Mouse (Mus musculus): ENCODE measurements around the gene Clec11a.
"Not testable (repeated sequence)": the region's sequence is repeated elsewhere in the genome, so short reads cannot be mapped to it uniquely, and the experiment has no call there.

Clec11a gene

DNA sequence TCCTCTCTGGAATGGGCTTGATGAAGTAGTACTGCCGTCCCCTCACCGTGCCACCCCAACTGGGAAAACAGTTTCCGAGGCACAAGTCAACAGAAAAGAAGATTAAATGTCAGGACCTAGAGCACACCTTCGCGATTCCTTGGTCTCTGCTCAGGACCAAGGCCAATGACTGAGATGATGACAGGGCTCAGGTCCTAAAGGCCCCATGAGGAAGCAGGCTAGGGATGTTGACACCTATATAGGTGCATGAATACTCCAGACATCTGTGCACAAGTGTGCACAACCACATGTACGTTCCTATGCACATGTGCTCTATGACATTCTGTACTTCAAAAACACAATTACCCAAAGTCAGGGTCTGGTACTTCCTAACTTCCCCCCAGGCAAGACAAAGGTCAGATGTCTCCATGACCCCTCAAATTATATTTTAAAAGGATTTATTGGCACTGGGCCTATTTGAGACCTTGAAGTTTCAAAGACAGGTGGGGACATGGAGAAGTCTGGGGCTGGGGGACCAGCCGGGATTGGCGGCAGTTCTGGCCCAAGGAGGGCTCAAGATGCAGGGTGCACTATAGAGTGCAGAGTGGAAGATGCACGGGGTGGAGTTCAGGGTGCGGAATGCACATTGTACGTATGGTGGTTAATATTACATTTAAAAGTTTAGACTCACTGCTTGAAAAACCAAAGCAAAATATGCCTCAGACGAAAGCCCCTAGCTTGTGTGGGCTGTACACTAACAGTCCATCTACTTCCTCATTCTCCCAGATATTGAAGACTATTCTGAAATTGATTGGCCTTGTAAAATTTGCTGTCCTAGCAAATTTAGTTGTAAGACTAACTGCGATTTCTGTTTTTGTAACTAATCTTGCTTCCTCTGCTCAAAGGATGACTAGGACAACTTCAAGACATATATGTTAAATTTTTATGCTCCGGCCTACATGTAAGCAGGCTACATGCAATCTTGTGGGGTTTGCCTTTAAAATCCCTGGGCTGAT, 3.1 kb downstream of the Clec11a start:
- in situ Hi-C loops (cut with MboI; ENCODE audit: low pct_unique_long_range_greater_than_20kb in 1 of 2, low sequenced_read_pairs in 2 of 2, unreplicated experiment in 1 of 2) = no loop called here

DNA sequence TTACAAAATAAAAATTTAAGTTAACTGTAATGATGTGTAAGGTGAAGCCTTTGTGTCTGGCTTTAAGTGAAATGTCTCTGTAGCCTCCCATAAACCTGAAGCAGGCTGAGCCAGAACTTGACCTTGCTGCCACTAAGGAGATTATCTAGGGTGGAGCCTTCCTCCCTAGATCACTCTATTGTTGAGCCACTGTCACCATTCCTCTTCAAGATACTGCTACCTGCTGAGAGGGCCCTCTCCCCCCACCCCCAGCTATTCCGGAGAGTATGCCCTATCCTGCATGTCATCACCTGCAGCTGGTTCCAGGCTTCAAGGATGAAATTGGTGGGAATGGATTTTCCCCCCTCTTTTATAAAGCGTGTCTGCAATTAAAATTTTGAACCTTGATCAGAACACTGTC, 9.2 kb downstream of the Clec11a start:
- in situ Hi-C loops (cut with MboI; ENCODE audit: low pct_unique_long_range_greater_than_20kb in 1 of 2, low sequenced_read_pairs in 2 of 2, unreplicated experiment in 1 of 2) = not testable (repeated sequence)

DNA sequence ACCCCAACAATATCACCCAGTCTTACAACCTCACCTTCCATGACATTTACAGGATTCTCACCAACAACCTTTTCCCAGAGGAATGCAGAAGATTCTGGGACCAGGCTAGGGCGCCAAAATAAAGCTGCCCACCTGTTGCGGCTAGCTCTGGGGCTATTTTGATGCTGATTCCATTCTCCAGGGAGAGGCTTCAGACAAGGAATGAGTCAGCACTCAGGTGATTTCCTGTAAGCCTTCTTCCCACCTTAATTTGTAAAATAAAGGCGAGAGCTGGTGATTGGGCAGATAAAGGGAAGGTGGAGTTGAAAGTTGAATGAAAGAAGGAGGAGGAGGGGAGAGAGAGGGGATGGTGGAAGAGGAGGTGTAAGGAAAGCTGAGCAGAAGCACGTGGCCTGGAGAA, 15.3 kb downstream of the Clec11a start:
- in situ Hi-C loops (cut with MboI; ENCODE audit: low pct_unique_long_range_greater_than_20kb in 1 of 2, low sequenced_read_pairs in 2 of 2, unreplicated experiment in 1 of 2) = no loop called here

DNA sequence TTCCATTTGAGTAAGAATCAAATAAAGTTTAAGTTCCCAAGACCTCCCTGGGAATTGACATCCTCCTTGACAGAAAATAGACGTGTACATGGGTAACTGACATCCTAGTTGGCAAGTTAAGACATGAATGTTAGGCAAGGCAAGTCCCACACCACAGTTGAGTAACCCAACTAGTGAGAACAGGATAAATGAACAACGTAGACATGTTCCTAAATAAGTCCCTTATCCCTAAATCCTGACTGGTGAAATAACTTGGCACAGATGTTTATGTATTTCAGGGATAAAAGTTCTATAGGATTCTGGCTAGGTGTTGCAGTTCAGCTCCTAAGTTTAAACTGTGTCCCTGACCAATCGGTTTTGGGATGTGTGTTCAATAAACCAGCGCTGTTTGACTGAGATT, 15.7 kb downstream of the Clec11a start:
- in situ Hi-C loops (cut with MboI; ENCODE audit: low pct_unique_long_range_greater_than_20kb in 1 of 2, low sequenced_read_pairs in 2 of 2, unreplicated experiment in 1 of 2) = no loop called here

DNA sequence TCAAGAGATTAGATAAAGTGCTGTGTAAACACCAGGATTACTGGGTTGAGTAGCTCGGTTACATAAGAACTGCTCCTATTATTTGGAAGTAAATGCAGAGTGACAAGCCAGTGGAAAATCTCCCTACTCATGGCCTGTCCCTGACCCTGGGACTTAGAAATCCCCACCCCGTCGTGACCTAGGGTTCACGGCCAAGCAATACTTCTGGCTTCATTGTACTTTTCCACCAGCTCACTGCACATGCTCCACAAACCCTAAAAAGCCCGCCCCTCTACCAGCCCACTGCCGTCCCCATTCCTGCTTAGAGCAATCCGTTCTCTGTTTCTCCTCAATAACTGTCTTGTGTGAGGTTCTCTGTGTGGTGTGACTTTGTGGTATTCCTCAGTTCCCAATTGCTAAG, 18.9 kb downstream of the Clec11a start:
- in situ Hi-C loops (cut with MboI; ENCODE audit: low pct_unique_long_range_greater_than_20kb in 1 of 2, low sequenced_read_pairs in 2 of 2, unreplicated experiment in 1 of 2) = no loop called here

DNA sequence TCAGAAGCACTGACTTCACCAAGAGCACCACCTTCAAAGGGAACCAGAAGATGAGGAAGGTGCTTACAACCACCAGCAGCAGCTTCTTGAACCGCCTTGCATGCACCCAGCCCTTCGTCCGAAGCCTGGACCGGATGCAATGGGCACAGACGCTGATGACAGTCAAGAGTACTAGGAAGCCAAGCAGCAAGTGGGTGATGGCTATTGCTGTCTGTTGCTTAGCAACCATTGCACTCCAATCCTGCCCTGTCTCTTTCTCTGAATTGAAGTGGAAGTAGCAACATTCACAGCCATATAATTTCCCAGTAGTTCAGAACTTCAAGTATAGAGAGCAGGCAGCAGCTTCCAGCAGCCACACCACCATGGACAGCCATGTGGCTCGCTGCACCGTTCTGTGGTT, 25.1 kb downstream of the Clec11a start:
- in situ Hi-C loops (cut with MboI; ENCODE audit: low pct_unique_long_range_greater_than_20kb in 1 of 2, low sequenced_read_pairs in 2 of 2, unreplicated experiment in 1 of 2) = no loop called here

DNA sequence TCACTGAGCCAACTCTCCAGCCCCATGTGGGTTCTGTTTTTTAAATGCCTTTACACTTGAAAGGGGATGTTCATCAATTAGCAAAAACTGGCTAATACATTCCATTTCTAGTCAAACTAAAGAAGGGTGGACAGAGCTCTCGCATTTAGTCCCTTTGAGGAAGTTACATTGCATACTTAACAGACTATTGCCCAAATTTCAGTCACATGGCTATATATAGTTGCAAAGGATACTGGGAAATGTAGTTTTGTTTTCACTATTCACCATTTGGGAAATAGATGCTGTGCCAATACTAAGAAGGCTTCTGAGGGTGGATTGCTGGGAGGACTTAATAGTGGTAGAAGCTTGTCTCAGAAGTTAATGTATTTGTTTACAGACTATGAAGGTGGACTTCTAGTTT, 25.7 kb downstream of the Clec11a start:
- in situ Hi-C loops (cut with MboI; ENCODE audit: low pct_unique_long_range_greater_than_20kb in 1 of 2, low sequenced_read_pairs in 2 of 2, unreplicated experiment in 1 of 2) = no loop called here

DNA sequence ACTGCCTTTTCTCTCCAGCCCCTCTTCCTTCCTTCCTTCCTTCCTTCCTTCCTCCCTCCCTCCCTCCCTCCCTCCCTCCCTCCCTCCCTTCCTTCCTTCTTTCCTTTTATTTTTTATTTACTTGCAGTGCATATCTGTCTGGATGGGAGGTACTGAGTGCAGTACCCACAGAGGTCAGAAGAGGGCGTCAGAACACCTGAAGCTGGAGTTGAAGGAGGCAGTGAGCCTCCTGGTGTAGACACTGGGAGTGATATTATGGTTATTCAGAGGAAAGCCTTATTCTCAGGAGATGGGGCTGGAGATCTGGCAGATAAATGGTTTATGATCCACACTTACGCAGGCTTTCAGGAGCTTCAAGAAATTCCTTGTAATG, 29.5 kb downstream of the Clec11a start:
- in situ Hi-C loops (cut with MboI; ENCODE audit: low pct_unique_long_range_greater_than_20kb in 1 of 2, low sequenced_read_pairs in 2 of 2, unreplicated experiment in 1 of 2) = no loop called here

DNA sequence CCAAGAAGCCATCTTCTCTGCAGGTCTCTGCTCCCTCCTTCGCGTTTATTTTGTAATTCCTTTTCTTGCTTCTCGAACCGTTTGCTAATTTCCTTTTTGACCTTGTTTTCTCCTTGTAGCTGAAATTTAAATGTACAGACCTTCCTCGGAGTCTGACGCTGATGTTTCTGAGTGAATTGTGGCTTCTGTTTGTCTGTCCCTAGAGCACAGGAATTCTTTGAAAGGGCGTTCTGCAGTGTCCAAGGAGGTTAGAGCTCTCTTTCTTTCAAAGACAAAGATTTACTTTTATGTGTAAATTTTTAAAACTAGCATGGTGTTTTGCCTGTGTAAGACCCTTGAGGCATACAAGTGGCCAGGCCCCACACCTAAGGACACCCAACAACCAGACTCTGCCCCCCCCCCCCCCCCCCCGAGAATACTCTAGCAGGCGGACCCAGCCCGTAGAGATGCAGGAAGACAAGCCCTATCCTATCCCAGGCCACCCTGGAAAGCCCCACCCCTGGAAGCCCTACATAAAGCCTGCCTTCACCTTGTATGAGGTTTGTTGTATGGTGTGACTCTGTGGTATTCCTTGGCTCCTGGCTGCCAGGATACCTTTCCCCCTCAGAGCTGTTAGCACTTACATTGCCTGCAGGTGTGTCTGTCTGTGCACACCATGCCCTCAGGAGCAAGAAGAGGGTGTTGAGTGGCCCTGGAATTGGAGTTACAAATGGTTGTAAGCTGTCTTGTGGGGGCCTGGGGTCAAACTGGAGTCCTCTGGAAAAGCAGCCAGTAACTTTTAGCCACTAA, 30.0 kb downstream of the Clec11a start:
- in situ Hi-C loops (cut with MboI; ENCODE audit: low pct_unique_long_range_greater_than_20kb in 1 of 2, low sequenced_read_pairs in 2 of 2, unreplicated experiment in 1 of 2) = no loop called here

DNA sequence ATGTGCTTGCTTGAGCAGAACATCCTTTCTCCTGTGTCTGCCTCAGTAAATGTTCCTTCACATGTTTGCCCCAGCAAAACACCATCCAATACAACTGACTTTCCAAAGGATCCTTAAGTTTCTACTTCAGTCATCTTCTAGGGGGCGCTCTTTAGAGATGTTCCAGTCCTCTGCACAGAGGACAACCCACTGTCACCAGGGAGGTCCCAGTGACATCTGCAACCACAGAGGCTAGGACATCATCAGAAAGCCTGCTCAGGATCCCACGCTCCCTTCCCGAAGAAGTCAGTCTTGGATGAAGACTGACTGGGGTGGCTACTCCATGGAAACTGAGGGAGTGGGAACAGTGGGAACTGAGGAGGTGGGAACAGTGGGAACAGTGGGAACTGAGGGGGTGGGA, 31.2 kb downstream of the Clec11a start:
- in situ Hi-C loops (cut with MboI; ENCODE audit: low pct_unique_long_range_greater_than_20kb in 1 of 2, low sequenced_read_pairs in 2 of 2, unreplicated experiment in 1 of 2) = no loop called here

DNA sequence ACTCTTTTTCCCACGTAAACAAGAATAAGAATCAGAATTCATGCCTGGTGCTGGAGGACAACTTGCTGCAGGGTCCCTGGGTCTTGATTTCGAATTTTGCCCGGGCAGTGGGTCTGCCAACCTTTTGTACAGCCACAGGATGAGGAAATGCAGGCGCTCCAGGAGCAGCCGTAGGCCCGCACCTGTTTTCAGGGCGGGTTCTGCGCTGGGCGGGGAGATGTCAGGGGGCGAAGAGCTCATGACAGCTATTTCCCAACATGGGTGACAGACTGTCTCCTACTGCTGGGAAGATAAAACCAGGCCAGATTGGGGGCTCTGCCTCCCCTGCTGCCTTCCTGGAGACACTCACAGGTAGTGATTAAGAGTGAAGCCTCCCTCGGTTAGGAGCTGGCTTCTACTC, 32.6 kb downstream of the Clec11a start:
- in situ Hi-C loops (cut with MboI; ENCODE audit: low pct_unique_long_range_greater_than_20kb in 1 of 2, low sequenced_read_pairs in 2 of 2, unreplicated experiment in 1 of 2) = loop anchor here in 1 of 2 experiments (25.0 kb wide), 1 partner anchor 363 kb away; no protein-coding TSS in a partner anchor

DNA sequence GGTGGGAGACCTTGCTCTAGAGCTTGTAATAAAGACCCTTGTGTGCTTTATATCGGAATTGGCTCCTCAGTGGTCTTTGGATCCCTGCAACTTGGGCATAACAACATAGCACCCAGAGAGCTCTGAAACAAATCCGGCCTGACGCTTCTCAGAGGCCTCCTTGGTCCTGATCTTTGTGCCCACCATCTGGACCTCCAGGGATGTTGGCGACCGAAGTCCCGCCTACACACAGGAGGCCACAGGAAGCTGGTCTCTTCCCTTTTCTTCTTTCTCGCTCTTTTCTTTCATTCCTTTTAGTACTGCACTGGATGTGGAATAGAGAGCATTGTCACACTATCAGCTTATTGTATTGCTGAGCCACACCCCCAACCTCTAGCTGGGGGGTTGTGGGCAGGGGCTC, 33.3 kb downstream of the Clec11a start:
- in situ Hi-C loops (cut with MboI; ENCODE audit: low pct_unique_long_range_greater_than_20kb in 1 of 2, low sequenced_read_pairs in 2 of 2, unreplicated experiment in 1 of 2) = loop anchor here in 1 of 2 experiments (25.0 kb wide), 1 partner anchor 364 kb away; no protein-coding TSS in a partner anchor

DNA sequence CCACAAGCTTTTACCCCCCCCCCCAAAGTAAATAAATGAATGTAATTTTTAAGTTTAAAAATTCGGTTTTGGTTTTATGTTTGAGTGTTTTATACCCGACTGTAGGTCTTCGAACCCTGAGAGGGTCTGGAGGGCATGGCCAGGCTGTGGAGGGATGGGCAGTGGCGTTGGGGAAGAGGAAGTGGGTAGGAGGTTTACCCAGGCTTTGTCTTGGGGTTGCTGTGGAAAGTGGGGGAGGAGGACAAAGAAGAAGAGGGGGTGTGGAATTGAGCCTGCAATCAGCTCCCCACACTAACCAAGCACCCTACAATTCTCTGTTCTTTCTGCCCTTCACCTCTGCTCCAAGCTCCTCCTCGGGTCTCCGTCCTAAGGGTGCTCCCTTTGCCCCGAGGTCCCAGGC, 34.2 kb downstream of the Clec11a start:
- in situ Hi-C loops (cut with MboI; ENCODE audit: low pct_unique_long_range_greater_than_20kb in 1 of 2, low sequenced_read_pairs in 2 of 2, unreplicated experiment in 1 of 2) = loop anchor here in 1 of 2 experiments (25.0 kb wide), 1 partner anchor 365 kb away; no protein-coding TSS in a partner anchor

DNA sequence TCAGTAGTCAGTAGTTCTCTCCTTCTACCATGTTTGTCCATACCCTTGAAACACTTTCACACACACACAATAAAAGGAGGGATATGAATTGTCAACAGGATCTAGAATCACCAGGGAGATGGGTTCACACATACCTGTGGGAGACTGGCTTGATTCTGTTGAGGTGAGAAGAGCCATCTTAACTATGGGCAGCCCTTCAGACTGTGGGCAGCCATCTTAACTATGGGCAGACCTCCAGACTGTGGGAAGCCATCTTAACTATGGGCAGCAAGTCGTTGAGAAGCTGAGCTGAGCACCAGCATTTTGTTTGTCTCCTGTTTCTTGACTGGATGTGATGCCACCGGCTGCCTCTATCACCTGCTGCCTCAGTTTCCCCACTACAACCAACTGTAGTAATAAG, 35.4 kb downstream of the Clec11a start:
- in situ Hi-C loops (cut with MboI; ENCODE audit: low pct_unique_long_range_greater_than_20kb in 1 of 2, low sequenced_read_pairs in 2 of 2, unreplicated experiment in 1 of 2) = loop anchor here in 1 of 2 experiments (25.0 kb wide), 1 partner anchor 366 kb away; no protein-coding TSS in a partner anchor

DNA sequence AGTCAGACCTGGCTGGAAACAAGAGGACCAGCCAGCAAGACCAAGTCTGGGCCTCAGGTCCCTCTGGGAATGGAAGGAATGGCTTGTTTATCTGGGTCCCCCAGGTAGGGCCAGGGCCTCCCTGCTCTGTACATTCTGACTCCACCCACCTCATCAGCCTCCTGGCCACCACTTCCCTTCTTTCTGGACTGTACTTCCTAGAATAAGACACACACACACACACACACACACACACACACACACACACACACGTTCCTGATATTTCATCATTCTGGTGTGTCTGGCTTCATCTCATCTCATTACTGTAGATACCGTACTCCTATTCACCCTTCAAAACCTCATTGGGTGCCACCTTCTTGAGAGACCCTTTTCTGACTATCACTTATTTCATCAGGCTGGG, 37.3 kb downstream of the Clec11a start:
- in situ Hi-C loops (cut with MboI; ENCODE audit: low pct_unique_long_range_greater_than_20kb in 1 of 2, low sequenced_read_pairs in 2 of 2, unreplicated experiment in 1 of 2) = loop anchor here in 1 of 2 experiments (25.0 kb wide), 1 partner anchor 368 kb away; no protein-coding TSS in a partner anchor

DNA sequence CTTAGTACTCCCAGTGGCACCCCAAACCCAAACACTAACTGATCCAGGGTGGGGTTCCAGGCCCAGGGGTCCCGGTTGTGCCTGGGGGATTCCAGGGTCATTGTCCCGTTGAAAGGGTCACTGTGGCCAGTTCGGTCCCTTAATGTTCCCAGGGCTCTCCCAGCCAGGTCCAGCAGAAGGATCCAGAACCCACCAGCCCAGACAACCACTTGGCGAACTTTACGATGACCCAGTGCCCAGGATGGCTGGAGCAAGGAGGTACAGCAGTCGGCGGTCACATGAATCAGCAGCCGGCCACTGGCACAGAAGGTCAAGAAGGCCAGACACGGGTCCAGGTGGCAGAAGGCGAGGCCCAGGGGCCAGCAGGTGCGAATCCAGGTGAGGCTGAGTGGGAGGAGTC, 38.6 kb downstream of the Clec11a start:
- in situ Hi-C loops (cut with MboI; ENCODE audit: low pct_unique_long_range_greater_than_20kb in 1 of 2, low sequenced_read_pairs in 2 of 2, unreplicated experiment in 1 of 2) = loop anchor here in 1 of 2 experiments (25.0 kb wide), 1 partner anchor 369 kb away; no protein-coding TSS in a partner anchor

DNA sequence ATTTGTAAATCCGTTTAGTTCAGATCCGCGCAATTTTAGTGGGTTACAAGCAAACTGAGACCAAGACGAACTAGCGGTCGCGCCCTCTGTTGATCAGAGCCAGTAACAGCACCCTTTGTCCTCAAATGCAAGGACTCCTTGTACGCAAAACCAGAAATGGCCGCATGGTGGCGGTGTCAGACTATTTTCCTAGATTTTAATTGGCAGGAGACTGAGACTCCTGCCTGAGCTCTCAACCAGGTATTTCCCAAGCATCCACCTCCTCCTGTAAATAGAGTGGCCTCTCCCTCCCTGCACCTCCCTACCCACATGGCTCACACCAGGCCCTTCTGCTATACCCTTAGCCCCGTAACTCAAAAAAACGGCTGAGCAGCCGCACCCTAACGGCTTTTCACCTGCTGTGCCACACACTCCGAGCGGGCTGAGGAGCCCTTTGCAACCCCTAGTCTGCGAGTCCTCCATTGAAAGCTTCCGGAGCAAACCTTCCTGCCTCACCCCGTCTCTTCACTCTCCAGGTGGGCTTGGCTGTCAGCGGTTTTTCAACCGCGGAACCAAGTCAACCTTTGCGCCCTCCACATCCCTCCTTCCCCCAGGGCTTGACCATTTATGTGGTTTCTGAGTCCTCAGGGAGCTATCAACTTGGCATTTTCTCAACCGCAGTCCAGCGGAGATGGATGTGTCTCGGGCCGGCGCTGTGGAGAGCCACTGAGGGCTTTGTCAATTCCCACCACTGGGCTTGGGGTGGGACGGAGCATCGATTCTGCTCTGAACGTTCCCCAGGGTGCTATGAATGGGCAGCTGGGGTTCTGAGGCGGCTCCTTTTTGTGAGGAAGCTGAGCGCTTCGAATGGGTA, 43.7 kb downstream of the Clec11a start:
- in situ Hi-C loops (cut with MboI; ENCODE audit: low pct_unique_long_range_greater_than_20kb in 1 of 2, low sequenced_read_pairs in 2 of 2, unreplicated experiment in 1 of 2) = loop anchor here in 1 of 2 experiments (5.0 to 25.0 kb wide), 2 partner anchors 54 to 374 kb away; no protein-coding TSS in a partner anchor

DNA sequence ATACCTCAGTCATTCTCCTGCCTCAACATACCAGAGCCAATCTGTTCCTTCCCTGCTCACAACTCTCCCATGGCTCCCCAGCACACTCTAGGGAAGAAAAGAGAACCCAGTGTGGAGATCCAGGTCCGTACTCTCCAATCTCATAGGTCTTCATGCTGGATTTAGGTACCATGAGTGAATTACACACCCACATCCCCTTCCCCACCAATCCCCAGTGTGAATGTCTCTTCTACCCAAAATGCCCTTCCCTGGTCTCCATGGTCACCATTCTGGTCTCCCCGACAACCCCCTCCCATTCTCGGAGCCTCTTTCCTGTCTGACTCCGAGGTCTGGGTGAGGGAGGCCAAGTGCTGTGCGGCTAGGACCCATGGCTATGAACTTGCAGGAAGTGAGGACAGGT, 45.6 kb downstream of the Clec11a start, which contains the start of gene Gm15517:
Gene Gm15517 (plus strand): TSS at position 301 of the 400 bp plus-strand sequence.
- in situ Hi-C loops (cut with MboI; ENCODE audit: low pct_unique_long_range_greater_than_20kb in 1 of 2, low sequenced_read_pairs in 2 of 2, unreplicated experiment in 1 of 2) = loop anchor here in 1 of 2 experiments (5.0 to 25.0 kb wide), 2 partner anchors 56 to 376 kb away; no protein-coding TSS in a partner anchor
